Mouse (Mus musculus): ENCODE measurements around the gene Kat6b. TPM values are rescaled to one million over a fixed set of nuclear protein-coding genes. Genes with fewer than 3 reads are reported as not detected.
A peak's percentile ranks its signal among the peaks of the same experiment; 100 is the strongest.
"Not testable (repeated sequence)": the region's sequence is repeated elsewhere in the genome, so short reads cannot be mapped to it uniquely, and the experiment has no call there.

Kat6b gene
- polyA plus RNA-seq, 1 experiment from 2014 or later: 23.2 TPM

- 2% methylated on average over 32 of the region's 38 CpGs for WGBS
- Histone ChIP-seq H3K4me3 (replicated peaks) (peak overlapping the region; percentile 94), H3K4me1 (peaks cover 33% of the 10 kb centered on the region), H3K27me3 (no peaks in the 10 kb centered on the region), H3K9ac (peak overlapping the region; percentile 69), H3K36me3 (no peaks in the 10 kb centered on the region), H3K9me3 (replicated peaks) (no peaks in the 10 kb centered on the region), H3K27ac (replicated peaks) (peak overlapping the region; percentile 99), H3K4me2 (replicated peaks) (peak overlapping the region; percentile 58)
- peak; percentile 11 for ATAC-seq (ENCODE audit: insufficient number of reproducible peaks, low FRiP score, low TSS enrichment, low read depth)
Observed at GRCm38 (mm10) chr14:21501048-21501657, 19.9 kb downstream of the Kat6b start.

DNA sequence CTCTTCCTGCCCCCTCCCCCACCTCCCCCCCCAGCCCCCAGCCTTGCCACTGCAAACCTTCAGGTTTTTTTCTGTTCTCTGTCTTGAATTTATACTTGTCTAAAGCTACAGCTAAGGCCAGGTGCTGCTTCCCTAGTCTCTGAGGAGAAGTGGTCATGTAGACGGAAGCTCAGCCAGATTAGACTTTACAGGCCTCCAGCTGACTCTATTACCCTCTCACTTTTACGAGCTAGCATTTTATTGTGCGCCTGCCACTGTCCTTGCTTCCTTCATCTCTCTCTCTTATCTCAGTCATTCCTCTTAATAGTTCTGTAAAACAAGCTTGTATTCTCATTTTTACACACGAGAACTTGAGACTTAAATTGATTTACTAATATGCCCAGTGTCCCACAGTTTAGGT is 23.8 kb downstream of the Kat6b start:
- no peak overlapping the region for H3K4me3 ChIP-seq (replicated peaks)
- peaks cover 28% of the 10 kb centered on the region for H3K4me1 ChIP-seq
- no peaks in the 10 kb centered on the region for H3K36me3 ChIP-seq
- H3K4me2 ChIP-seq (replicated peaks): no peak overlapping the region
- no peaks in the 10 kb centered on the region for H3K27me3 ChIP-seq
- no peak for ATAC-seq (ENCODE audit: insufficient number of reproducible peaks, low FRiP score, low TSS enrichment, low read depth)
- H3K27ac ChIP-seq (replicated peaks): no peak overlapping the region
- no peak overlapping the region for H3K9ac ChIP-seq
- WGBS: 75% methylated on average over 4 of the region's 4 CpGs
- H3K9me3 ChIP-seq (replicated peaks): no peaks in the 10 kb centered on the region

- H3K4me1 ChIP-seq: peaks cover 20% of the 10 kb centered on the region
- H3K4me2 ChIP-seq (replicated peaks): no peak overlapping the region
- 45% methylated on average over 5 of the region's 5 CpGs for WGBS
- H3K27ac ChIP-seq (replicated peaks): no peak overlapping the region
- no peak for ATAC-seq (ENCODE audit: insufficient number of reproducible peaks, low FRiP score, low TSS enrichment, low read depth)
- H3K36me3 ChIP-seq: no peaks in the 10 kb centered on the region
- no peak overlapping the region for H3K9ac ChIP-seq
- no peak overlapping the region for H3K4me3 ChIP-seq (replicated peaks)
- no peaks in the 10 kb centered on the region for H3K27me3 ChIP-seq
- no peaks in the 10 kb centered on the region for H3K9me3 ChIP-seq (replicated peaks)
Observed at GRCm38 (mm10) chr14:21507046-21507445, 25.8 kb downstream of the Kat6b start.

DNA sequence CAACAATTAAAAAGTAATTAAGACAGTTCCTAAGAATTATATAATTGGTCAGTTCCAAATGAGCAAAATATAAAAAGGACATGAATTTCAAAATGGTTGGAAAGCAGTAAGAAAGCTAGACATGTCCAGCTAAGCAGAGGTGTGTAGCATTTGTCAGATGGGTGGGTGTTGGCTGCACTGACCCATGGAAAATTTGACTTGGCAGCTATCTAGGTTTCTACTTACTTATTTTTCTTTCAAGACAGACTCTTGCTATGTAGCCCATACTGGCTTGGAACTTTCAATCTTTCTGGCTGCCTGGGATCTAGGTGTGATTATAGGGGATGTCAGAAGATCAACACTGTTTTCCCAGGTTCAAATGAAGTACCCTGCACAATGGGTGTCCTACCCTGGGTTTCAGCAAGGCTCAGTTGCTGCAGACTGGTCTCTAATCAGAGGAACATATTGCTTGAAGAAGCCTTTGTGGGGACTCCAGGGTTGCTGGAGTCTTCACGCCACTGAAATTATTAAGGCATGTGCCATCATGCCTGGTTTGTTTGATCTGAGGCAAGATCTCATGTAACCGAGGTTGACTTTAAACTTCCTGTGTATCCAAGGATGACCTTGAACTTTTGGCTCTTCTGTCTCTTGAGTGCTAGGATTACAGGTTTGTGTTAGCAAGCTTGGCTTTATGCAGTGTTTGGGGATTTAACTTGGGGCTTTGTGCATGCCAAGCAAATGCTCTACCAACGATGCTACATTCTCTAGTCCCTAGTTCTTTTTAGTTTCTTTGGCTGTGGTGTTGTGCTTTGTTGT is 28.1 kb downstream of the Kat6b start:
- ATAC-seq (ENCODE audit: insufficient number of reproducible peaks, low FRiP score, low TSS enrichment, low read depth): no peak
- Histone ChIP-seq H3K27ac (replicated peaks) (no peak overlapping the region), H3K9ac (no peak overlapping the region), H3K4me1 (peaks cover 10% of the 10 kb centered on the region), H3K36me3 (no peaks in the 10 kb centered on the region; the same call in 1 of the 2 replicates), H3K9me3 (replicated peaks) (no peaks in the 10 kb centered on the region), H3K4me3 (replicated peaks) (no peak overlapping the region), H3K4me2 (replicated peaks) (no peak overlapping the region), H3K27me3 (no peaks in the 10 kb centered on the region)
- WGBS: 36% methylated on average over 3 of the region's 3 CpGs

DNA sequence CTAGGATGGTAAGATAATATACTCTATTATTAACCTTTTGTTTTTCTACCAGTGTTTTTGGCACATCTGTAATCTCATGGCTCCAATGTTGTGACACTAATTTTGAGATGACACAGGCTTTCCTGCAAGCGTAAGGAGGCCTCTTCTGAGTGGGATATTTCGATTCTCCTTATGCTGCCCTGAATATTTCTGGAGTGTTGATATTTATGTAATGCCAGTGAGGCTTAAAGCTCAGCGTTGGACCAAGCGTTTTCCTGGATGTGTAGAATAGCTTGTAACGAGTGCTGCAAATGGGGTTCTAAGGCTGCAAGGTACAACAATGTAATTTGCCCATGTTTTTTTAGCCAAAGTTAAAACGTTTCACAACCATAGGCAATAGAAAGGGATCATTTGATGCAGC is 30.2 kb downstream of the Kat6b start:
- no peaks in the 10 kb centered on the region for H3K9me3 ChIP-seq (replicated peaks)
- ATAC-seq (ENCODE audit: insufficient number of reproducible peaks, low FRiP score, low TSS enrichment, low read depth): no peak
- no peaks in the 10 kb centered on the region for H3K27me3 ChIP-seq
- 85% methylated on average over 6 of the region's 6 CpGs for WGBS
- H3K4me1 ChIP-seq: peaks cover 6% of the 10 kb centered on the region
- H3K4me3 ChIP-seq (replicated peaks): no peak overlapping the region
- H3K27ac ChIP-seq (replicated peaks): no peak overlapping the region
- no peak overlapping the region for H3K4me2 ChIP-seq (replicated peaks)
- H3K36me3 ChIP-seq: peaks cover 3% of the 10 kb centered on the region
- H3K9ac ChIP-seq: no peak overlapping the region

DNA sequence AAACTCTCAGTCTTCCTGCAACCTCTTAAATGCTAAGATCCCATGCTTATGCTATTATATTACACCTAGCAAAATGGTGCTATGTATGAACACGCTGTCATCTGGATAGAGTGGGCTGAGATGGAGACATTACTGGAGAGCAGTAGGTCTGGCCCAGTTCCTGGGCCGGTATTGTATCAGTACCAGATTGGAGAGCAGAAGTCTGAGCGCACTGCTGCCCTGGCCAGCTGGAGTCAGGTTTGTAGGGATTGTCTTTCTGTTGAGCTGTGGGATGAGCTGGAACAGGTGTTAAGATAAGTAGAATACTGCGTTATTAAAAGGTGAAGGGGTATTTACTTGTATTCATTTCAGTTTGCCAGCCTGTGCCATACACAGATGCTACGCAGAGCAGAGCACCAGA is 34.3 kb downstream of the Kat6b start:
- H3K4me2 ChIP-seq (replicated peaks): no peak overlapping the region
- ATAC-seq (ENCODE audit: insufficient number of reproducible peaks, low FRiP score, low TSS enrichment, low read depth): no peak
- no peak overlapping the region for H3K27ac ChIP-seq (replicated peaks)
- H3K36me3 ChIP-seq: peaks cover 29% of the 10 kb centered on the region
- H3K4me3 ChIP-seq (replicated peaks): no peak overlapping the region
- H3K27me3 ChIP-seq: no peaks in the 10 kb centered on the region
- H3K9ac ChIP-seq: no peak overlapping the region
- peaks cover 8% of the 10 kb centered on the region for H3K4me1 ChIP-seq
- WGBS: 91% methylated on average over 5 of the region's 5 CpGs
- no peaks in the 10 kb centered on the region for H3K9me3 ChIP-seq (replicated peaks)

GRCm38 (mm10) chr14:21519307-21519706 is 38.1 kb downstream of the Kat6b start:
- no peak for ATAC-seq (ENCODE audit: insufficient number of reproducible peaks, low FRiP score, low TSS enrichment, low read depth)
- Histone ChIP-seq H3K4me1 (peaks cover 32% of the 10 kb centered on the region), H3K36me3 (peaks cover 29% of the 10 kb centered on the region), H3K4me3 (replicated peaks) (no peak overlapping the region), H3K4me2 (replicated peaks) (no peak overlapping the region), H3K27ac (replicated peaks) (no peak overlapping the region), H3K9me3 (replicated peaks) (no peaks in the 10 kb centered on the region), H3K9ac (no peak overlapping the region), H3K27me3 (no peaks in the 10 kb centered on the region)
- WGBS: 84% methylated on average over 3 of the region's 3 CpGs

DNA sequence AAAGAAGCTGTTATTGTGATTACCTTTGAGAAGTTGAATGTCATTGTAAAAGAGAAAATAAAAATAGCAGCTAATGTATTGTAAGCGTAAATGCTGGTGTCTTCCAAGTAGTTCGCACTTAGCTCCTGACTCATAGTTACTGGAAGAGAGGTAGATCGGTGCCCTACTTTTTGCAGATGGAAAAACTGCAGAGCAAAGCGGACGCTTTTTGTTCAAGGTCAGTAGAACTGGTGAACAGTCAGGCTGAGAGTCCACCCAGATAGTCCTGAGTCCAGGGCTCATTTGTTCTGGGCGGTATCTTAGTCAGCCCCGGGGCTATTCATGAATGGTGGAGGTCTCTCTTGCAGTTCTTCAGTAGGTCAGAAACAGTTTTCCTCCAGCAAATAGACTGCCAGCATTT is 39.3 kb downstream of the Kat6b start:
- Histone ChIP-seq H3K4me3 (replicated peaks) (no peak overlapping the region), H3K36me3 (peaks cover 29% of the 10 kb centered on the region), H3K27me3 (no peaks in the 10 kb centered on the region), H3K4me1 (peaks cover 37% of the 10 kb centered on the region), H3K9ac (no peak overlapping the region), H3K4me2 (replicated peaks) (no peak overlapping the region), H3K9me3 (replicated peaks) (no peaks in the 10 kb centered on the region), H3K27ac (replicated peaks) (no peak overlapping the region)
- 84% methylated on average over 7 of the region's 7 CpGs for WGBS
- no peak for ATAC-seq (ENCODE audit: insufficient number of reproducible peaks, low FRiP score, low TSS enrichment, low read depth)

DNA sequence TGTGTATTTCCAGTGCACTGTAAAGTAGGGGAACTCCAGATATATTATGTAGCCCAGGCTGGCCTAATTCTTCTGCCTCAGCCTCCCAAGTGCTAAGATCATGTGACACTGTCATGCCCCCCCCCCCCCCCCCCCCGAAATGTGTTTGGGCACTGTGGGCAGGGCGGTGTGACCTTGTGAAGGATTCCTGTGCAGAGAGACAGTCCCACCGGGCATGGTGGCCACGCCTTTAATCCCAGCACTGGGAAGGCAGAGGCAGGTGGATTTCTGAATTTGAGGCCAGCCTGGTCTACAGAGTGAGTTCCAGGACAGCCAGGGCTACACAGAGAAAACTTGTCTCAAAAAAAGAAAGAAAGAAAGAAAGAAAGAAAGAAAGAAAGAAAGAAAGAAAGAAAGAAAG is 40.3 kb downstream of the Kat6b start:
- H3K4me2 ChIP-seq (replicated peaks); H3K27ac ChIP-seq (replicated peaks); H3K27me3 ChIP-seq; H3K9ac ChIP-seq; H3K4me3 ChIP-seq (replicated peaks); ATAC-seq (ENCODE audit: insufficient number of reproducible peaks, low FRiP score, low TSS enrichment, low read depth); H3K9me3 ChIP-seq (replicated peaks): not testable (repeated sequence)
- Histone ChIP-seq H3K36me3 (peaks cover 26% of the 10 kb centered on the region), H3K4me1 (peaks cover 44% of the 10 kb centered on the region)
- WGBS: 82% methylated on average over 4 of the region's 4 CpGs

DNA sequence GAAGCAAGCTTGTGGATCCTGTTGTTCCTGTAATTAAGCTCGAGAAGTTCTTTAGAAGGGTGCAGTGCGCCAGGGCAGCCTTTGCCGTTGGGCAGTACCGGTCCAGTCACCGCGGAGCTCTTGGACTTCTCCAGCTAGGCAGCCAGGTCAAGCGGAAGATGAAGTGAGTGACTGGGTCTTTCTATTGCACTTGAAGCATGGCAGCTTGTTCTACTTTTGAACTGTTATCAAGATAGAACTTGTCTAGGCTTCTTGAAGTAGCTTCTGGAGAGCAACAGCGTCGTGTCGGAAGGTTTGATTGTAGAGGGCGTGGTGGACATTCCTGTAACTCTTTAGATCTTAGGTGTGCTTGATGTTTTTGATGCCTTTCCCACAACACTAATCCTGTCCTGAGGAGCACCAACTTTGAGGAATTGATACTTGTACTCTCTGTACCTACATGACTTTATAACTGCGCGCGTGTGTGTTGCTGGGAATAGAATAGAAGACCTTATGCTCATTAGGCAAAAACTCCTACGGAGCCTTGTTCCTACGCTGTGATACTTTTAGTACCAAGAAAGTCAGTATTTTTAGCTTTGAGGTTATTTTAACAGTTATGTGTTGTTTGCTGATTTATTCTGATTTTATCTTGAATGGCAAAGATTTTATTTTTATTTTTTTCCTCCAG is 41.2 kb downstream of the Kat6b start:
- H3K9me3 ChIP-seq (replicated peaks): no peaks in the 10 kb centered on the region
- peaks cover 16% of the 10 kb centered on the region for H3K36me3 ChIP-seq
- H3K9ac ChIP-seq: no peak overlapping the region
- 73% methylated on average over 16 of the region's 16 CpGs for WGBS
- no peak for ATAC-seq (ENCODE audit: insufficient number of reproducible peaks, low FRiP score, low TSS enrichment, low read depth)
- 0 out of 2 replicates have a peak overlapping the region, but pooled peaks have one; percentile 0 for H3K4me2 ChIP-seq (replicated peaks)
- no peak overlapping the region for H3K4me3 ChIP-seq (replicated peaks)
- peaks cover 45% of the 10 kb centered on the region for H3K4me1 ChIP-seq
- no peaks in the 10 kb centered on the region for H3K27me3 ChIP-seq
- no peak overlapping the region for H3K27ac ChIP-seq (replicated peaks)

GRCm38 (mm10) chr14:21523234-21523633 is 42.0 kb downstream of the Kat6b start:
- H3K36me3 ChIP-seq: peaks cover 10% of the 10 kb centered on the region
- WGBS: 36% methylated on average over 9 of the region's 9 CpGs
- no peaks in the 10 kb centered on the region for H3K27me3 ChIP-seq
- H3K27ac ChIP-seq (replicated peaks): peak overlapping the region; percentile 49
- ATAC-seq (ENCODE audit: insufficient number of reproducible peaks, low FRiP score, low TSS enrichment, low read depth): no peak
- no peak overlapping the region for H3K9ac ChIP-seq
- H3K4me1 ChIP-seq: peaks cover 51% of the 10 kb centered on the region
- no peaks in the 10 kb centered on the region for H3K9me3 ChIP-seq (replicated peaks)
- H3K4me3 ChIP-seq (replicated peaks): no peak overlapping the region
- 0 out of 2 replicates have a peak overlapping the region, but pooled peaks have one; percentile 10 for H3K4me2 ChIP-seq (replicated peaks)
